Mouse (Mus musculus) stomach, postnatal 0 days (tissue): ENCODE measurements around the gene Xrcc5. TPM values are rescaled to one million over a fixed set of nuclear protein-coding genes. Genes with fewer than 3 reads are reported as not detected.

ENCODE experiments used
- ATAC-seq: fragments of 200-750 bp; cut with Nextera tagmentation; 2 replicates; pipeline ENCODE4 v1.8.0; 2017; ENCODE audit not compliant: low FRiP score, low TSS enrichment
- DNase-seq: peaks from one replicate; pipeline ENCODE4 v3.0.0-alpha.2; 2016; ENCODE audit warnings: low spot score
- H3K27ac ChIP-seq: fragments of 300-500 bp; sonication (generic); replicated peaks from 2 replicates; pipeline ENCODE4 v1.5.1; 2014; ENCODE audit warnings: mild to moderate bottlenecking, control low read depth
- H3K27me3 ChIP-seq: fragments of 300-500 bp; sonication (generic); 2 replicates; pipeline ENCODE4 v1.6.1; 2014; ENCODE audit warnings: low read length; ENCODE audit not compliant: control insufficient read depth, insufficient read depth
- H3K36me3 ChIP-seq: fragments of 300-500 bp; sonication (generic); 2 replicates; pipeline ENCODE4 v1.6.1; 2014; ENCODE audit warnings: low read length, mixed read lengths; ENCODE audit not compliant: control insufficient read depth, insufficient read depth
- H3K4me1 ChIP-seq: fragments of 300-500 bp; sonication (generic); replicated peaks from 2 replicates; pipeline ENCODE4 v1.6.1; 2014; ENCODE audit warnings: antibody characterized with exemption; ENCODE audit not compliant: control insufficient read depth, insufficient read depth
- H3K4me2 ChIP-seq: fragments of 300-500 bp; sonication (generic); replicated peaks from 2 replicates; pipeline ENCODE4 v1.6.1; 2014; ENCODE audit warnings: low read depth, mild to moderate bottlenecking, control low read depth, moderate library complexity
- H3K4me3 ChIP-seq: fragments of 300-500 bp; sonication (generic); 2 replicates; pipeline ENCODE4 v1.5.1; 2014; ENCODE audit warnings: low read depth, low read length, control low read depth
- H3K9ac ChIP-seq: fragments of 300-500 bp; sonication (generic); 2 replicates; pipeline ENCODE4 v1.6.1; 2014; ENCODE audit warnings: mild to moderate bottlenecking, low read length, control low read depth, mixed read lengths
- H3K9me3 ChIP-seq: fragments of 300-500 bp; sonication (generic); 2 replicates; pipeline ENCODE4 v1.6.1; 2016; ENCODE audit warnings: low read length; ENCODE audit not compliant: control insufficient read depth
- CTCF ChIP-seq: IDR thresholded peaks from 2 replicates; pipeline ENCODE4 v1.5.1; 2016; ENCODE audit warnings: antibody characterized with exemption, low read depth, mild to moderate bottlenecking, moderate library complexity
- EP300 ChIP-seq: optimal IDR thresholded peaks from 2 replicates; pipeline ENCODE3; 2016; ENCODE audit warnings: antibody characterized with exemption
- WGBS: fragments of 180-500 bp; shearing (Covaris S2); extraction: QIAGEN DNeasy Blood & Tissue Kit; methylation state at CpG from one replicate; pipeline ENCODE4 v1.1.7; 2014; 5-methylcytosine and 5-hydroxymethylcytosine counted together
- polyA plus RNA-seq: library from polyadenylated mRNA; unstranded; fragments of >200 nt; fragmentation: Nextera tagmentation; extraction: Ambion mirVana; gene quantifications from 2 replicates; pipeline ENCODE4 v1.2.1, GENCODE M21; 2015

The Xrcc5 gene
- polyA plus RNA-seq, 1 experiment from 2014 or later, result 21.1 TPM

- 76% methylated on average over 6 of the region's 6 CpGs for WGBS
- Histone ChIP-seq H3K4me1 (no peaks in the 10 kb centered on the region), H3K9me3 (no peaks in the 10 kb centered on the region), H3K27ac (no peak overlapping the region), H3K36me3 (peaks cover 8% of the 10 kb centered on the region), H3K9ac (no peak overlapping the region), H3K4me2 (no peak overlapping the region), H3K4me3 (no peak overlapping the region), H3K27me3 (no peaks in the 10 kb centered on the region)
- DNase-seq (no peak), ATAC-seq (no peak)
- TF ChIP-seq EP300 (no peak), CTCF (no peak)
Observed at GRCm38 (mm10) chr1:72347873-72348272, 40.7 kb downstream of the Xrcc5 start.

- Histone ChIP-seq H3K36me3 (no peaks in the 10 kb centered on the region), H3K9ac (no peak overlapping the region), H3K27ac (no peak overlapping the region), H3K9me3 (no peaks in the 10 kb centered on the region), H3K4me3 (no peak overlapping the region), H3K4me1 (no peaks in the 10 kb centered on the region), H3K27me3 (no peaks in the 10 kb centered on the region), H3K4me2 (no peak overlapping the region)
- no peak for ATAC-seq
- DNase-seq, result no peak
- WGBS, result 90% methylated on average over 2 of the region's 2 CpGs
- no peak for TF ChIP-seq EP300
- no peak for TF ChIP-seq CTCF
Observed at GRCm38 (mm10) chr1:72354856-72355255, 47.6 kb downstream of the Xrcc5 start.

DNA sequence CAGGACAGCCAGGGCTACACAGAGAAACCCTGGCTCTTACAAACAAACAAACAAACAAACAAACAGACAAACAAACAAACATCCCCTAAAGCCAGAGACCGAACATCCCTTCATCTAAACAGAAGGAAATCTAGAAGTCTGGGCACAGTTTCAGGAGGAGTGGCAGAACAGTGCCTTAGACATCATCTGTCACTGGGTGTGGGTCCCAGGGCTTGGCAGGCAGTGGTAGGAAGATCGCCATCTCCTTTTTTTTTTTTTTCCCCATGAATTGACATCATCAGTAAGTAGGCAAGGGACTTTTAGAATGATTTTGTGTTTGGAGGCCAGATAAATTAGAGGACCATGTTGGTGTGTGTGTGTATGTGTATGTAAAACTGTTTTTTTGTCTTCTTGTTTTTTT lies 51.0 kb downstream of the Xrcc5 start:
- no peak overlapping the region for H3K4me3 ChIP-seq
- 83% methylated on average over 2 of the region's 2 CpGs for WGBS
- H3K4me1 ChIP-seq, result no peaks in the 10 kb centered on the region
- ATAC-seq, result no peak
- H3K9ac ChIP-seq, result no peak overlapping the region
- H3K4me2 ChIP-seq, result no peak overlapping the region
- H3K27me3 ChIP-seq, result no peaks in the 10 kb centered on the region
- no peak for TF ChIP-seq CTCF
- TF ChIP-seq EP300, result no peak
- no peak overlapping the region for H3K27ac ChIP-seq
- no peaks in the 10 kb centered on the region for H3K9me3 ChIP-seq
- no peaks in the 10 kb centered on the region for H3K36me3 ChIP-seq
- no peak for DNase-seq

GRCm38 (mm10) chr1:72359462-72359861 lies 52.2 kb downstream of the Xrcc5 start:
- Histone ChIP-seq H3K4me1 (no peaks in the 10 kb centered on the region), H3K27me3 (no peaks in the 10 kb centered on the region), H3K27ac (no peak overlapping the region), H3K9ac (no peak overlapping the region), H3K4me3 (no peak overlapping the region), H3K36me3 (no peaks in the 10 kb centered on the region), H3K4me2 (no peak overlapping the region), H3K9me3 (no peaks in the 10 kb centered on the region)
- no peak for DNase-seq
- 92% methylated on average over 2 of the region's 2 CpGs for WGBS
- no peak for TF ChIP-seq CTCF
- no peak for TF ChIP-seq EP300
- no peak for ATAC-seq

- ATAC-seq, result no peak
- no peak for DNase-seq
- no peak for TF ChIP-seq EP300
- no peaks in the 10 kb centered on the region for H3K9me3 ChIP-seq
- no peak overlapping the region for H3K4me3 ChIP-seq
- H3K4me2 ChIP-seq, result no peak overlapping the region
- no peaks in the 10 kb centered on the region for H3K27me3 ChIP-seq
- no peak overlapping the region for H3K9ac ChIP-seq
- H3K36me3 ChIP-seq, result no peaks in the 10 kb centered on the region
- H3K4me1 ChIP-seq, result no peaks in the 10 kb centered on the region
- 94% methylated on average over 4 of the region's 4 CpGs for whole genome bisulfite sequencing
- H3K27ac ChIP-seq, result no peak overlapping the region
Observed at GRCm38 (mm10) chr1:72360809-72361208, 53.6 kb downstream of the Xrcc5 start.

DNA sequence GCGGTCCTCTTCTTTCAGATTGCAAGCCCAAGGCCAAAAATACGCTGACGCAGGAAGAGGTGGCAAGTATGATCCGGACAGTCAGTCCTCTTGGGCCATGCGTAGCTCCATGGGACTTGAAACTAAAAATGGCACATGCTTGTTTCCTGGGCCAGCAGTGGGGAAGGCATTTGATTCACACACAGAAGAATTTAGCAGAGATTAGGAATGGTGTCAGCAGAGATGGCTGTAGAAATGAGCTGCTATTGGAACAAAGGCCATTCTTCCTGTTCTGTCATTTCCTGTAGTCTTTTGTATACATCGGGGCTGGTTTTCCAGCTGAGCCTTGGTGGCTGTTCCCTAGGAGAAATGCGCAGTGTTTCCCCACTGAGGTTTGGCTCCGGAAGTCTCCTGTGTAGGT lies 57.4 kb downstream of the Xrcc5 start:
- Histone ChIP-seq H3K27ac (no peak overlapping the region), H3K27me3 (no peaks in the 10 kb centered on the region), H3K9me3 (no peaks in the 10 kb centered on the region), H3K4me1 (no peaks in the 10 kb centered on the region), H3K36me3 (no peaks in the 10 kb centered on the region), H3K4me3 (no peak overlapping the region), H3K4me2 (no peak overlapping the region), H3K9ac (no peak overlapping the region)
- 85% methylated on average over 8 of the region's 8 CpGs for WGBS
- no peak for TF ChIP-seq EP300
- TF ChIP-seq CTCF, result no peak
- DNase-seq, result no peak
- ATAC-seq, result no peak

GRCm38 (mm10) chr1:72372512-72372911 lies 65.3 kb downstream of the Xrcc5 start:
- no peak overlapping the region for H3K4me2 ChIP-seq
- no peak overlapping the region for H3K27ac ChIP-seq
- WGBS, result 41% methylated on average over 1 of the region's 1 CpGs
- no peak for TF ChIP-seq CTCF
- no peak for TF ChIP-seq EP300
- no peak for ATAC-seq
- no peaks in the 10 kb centered on the region for H3K9me3 ChIP-seq
- no peaks in the 10 kb centered on the region for H3K27me3 ChIP-seq
- no peak overlapping the region for H3K9ac ChIP-seq
- no peaks in the 10 kb centered on the region for H3K36me3 ChIP-seq
- H3K4me3 ChIP-seq, result no peak overlapping the region
- no peaks in the 10 kb centered on the region for H3K4me1 ChIP-seq
- no peak for DNase-seq
